Mouse (Mus musculus): ENCODE measurements around the gene Tmem151b.

Tmem151b gene

GRCm38 (mm10) chr17:45502324-45502723 is 47.2 kb downstream of the Tmem151b start:
- DNase-seq: no peak

- DNase-seq: no peak
Measured at GRCm38 (mm10) chr17:45500981-45501380, 48.5 kb downstream of the Tmem151b start.

GRCm38 (mm10) chr17:45499516-45499915 is 50.0 kb downstream of the Tmem151b start:
- DNase-seq: no peak

- DNase-seq: no peak
Measured at GRCm38 (mm10) chr17:45498397-45498796, 51.1 kb downstream of the Tmem151b start.

- DNase-seq: no peak
Measured at GRCm38 (mm10) chr17:45495398-45495797, 54.1 kb downstream of the Tmem151b start.
